Mouse (Mus musculus) layer of hippocampus, postnatal 25 days (tissue): ENCODE measurements at regions not wholly inside any gene's neighbourhood (a gene's known extent, or its start where the extent isn't known, plus 50 kb on each side); places are given as distances from the start of the nearest gene placed in this dataset.

Experiments
- DNase-seq, 2 experiments: peaks; one replicate each; pipeline ENCODE4 v3.0.0; 2022; ENCODE audit warnings: mixed read lengths in 2 of 2, low spot score in 1 of 2; ENCODE audit errors: extremely low spot score in 1 of 2

- no peak for DNase-seq
Measured at GRCm38 (mm10) chr7:82921722-82922121, 54.6 kb downstream of the Mex3b start.

- peak; percentile 32 to 47 for DNase-seq
Measured at GRCm38 (mm10) chr7:82923220-82924071, 56.3 kb downstream of the Mex3b start.

GRCm38 (mm10) chr7:82924092-82924491 is 57.0 kb downstream of the Mex3b start:
- no peak for DNase-seq

GRCm38 (mm10) chr7:82938311-82938710 is 71.2 kb downstream of the Mex3b start:
- DNase-seq: no peak

- DNase-seq: no peak
Measured at GRCm38 (mm10) chr7:82939536-82939935, 72.4 kb downstream of the Mex3b start.

- DNase-seq: no peak
Measured at GRCm38 (mm10) chr7:82943376-82943775, 76.2 kb downstream of the Mex3b start.

- no peak for DNase-seq
Measured at GRCm38 (mm10) chr7:82943797-82944196, 76.7 kb downstream of the Mex3b start.

GRCm38 (mm10) chr7:82949372-82949771 is 82.2 kb downstream of the Mex3b start:
- no peak for DNase-seq

- DNase-seq: no peak
Measured at GRCm38 (mm10) chr7:82957208-82957977, 90.3 kb downstream of the Mex3b start.

GRCm38 (mm10) chr7:82970599-82970998 is 103.5 kb downstream of the Mex3b start:
- no peak for DNase-seq

GRCm38 (mm10) chr7:82971244-82971643 is 104.1 kb downstream of the Mex3b start:
- DNase-seq: no peak

GRCm38 (mm10) chr7:82972214-82973006 is 105.3 kb downstream of the Mex3b start:
- no peak for DNase-seq

GRCm38 (mm10) chr7:82990708-82991107 is 123.6 kb downstream of the Mex3b start:
- no peak for DNase-seq

GRCm38 (mm10) chr7:82993136-82993535 is 126.0 kb downstream of the Mex3b start:
- DNase-seq: no peak

GRCm38 (mm10) chr7:82998848-82999247 is 131.7 kb downstream of the Mex3b start:
- DNase-seq: no peak

GRCm38 (mm10) chr7:83007540-83007939 is 140.4 kb downstream of the Mex3b start:
- no peak for DNase-seq

GRCm38 (mm10) chr7:83012145-83012544 is 145.0 kb downstream of the Mex3b start:
- no peak for DNase-seq

- no peak for DNase-seq
Measured at GRCm38 (mm10) chr7:83014725-83015690, 147.9 kb downstream of the Mex3b start.

- DNase-seq: no peak
Measured at GRCm38 (mm10) chr7:83015756-83016155, 148.6 kb downstream of the Mex3b start.

GRCm38 (mm10) chr7:83016566-83016965 is 149.4 kb downstream of the Mex3b start:
- no peak for DNase-seq
